Mouse (Mus musculus) midbrain, embryonic 10.5 days (tissue): ENCODE data around the gene Gm10031. TPM values are rescaled to one million over a fixed set of nuclear protein-coding genes. Genes with fewer than 3 reads are reported as not detected.
A peak's percentile ranks its signal among the peaks of the same experiment; 100 is the strongest.

ENCODE experiments used
- DNase-seq: peaks from one replicate; pipeline ENCODE4 v3.0.0-alpha.2; 2017; ENCODE audit warnings: low spot score
- H3K27ac ChIP-seq: fragments of 300-500 bp; sonication (generic); replicated peaks from 2 replicates; pipeline ENCODE4 v1.5.1; 2016; ENCODE audit warnings: mild to moderate bottlenecking
- H3K27me3 ChIP-seq: fragments of 300-500 bp; sonication (generic); 2 replicates; pipeline ENCODE4 v1.6.1; 2016; ENCODE audit warnings: low read depth, mild to moderate bottlenecking; ENCODE audit not compliant: poor library complexity, severe bottlenecking
- H3K36me3 ChIP-seq: fragments of 300-500 bp; sonication (generic); 2 replicates; pipeline ENCODE4 v1.6.1; 2016; ENCODE audit warnings: mild to moderate bottlenecking, moderate library complexity
- H3K4me1 ChIP-seq: fragments of 300-500 bp; sonication (generic); 2 replicates; pipeline ENCODE4 v1.6.1; 2016
- H3K4me3 ChIP-seq: fragments of 300-500 bp; sonication (generic); 2 replicates; pipeline ENCODE4 v1.5.1; 2016; ENCODE audit warnings: mild to moderate bottlenecking, moderate library complexity
- H3K9me3 ChIP-seq: fragments of 300-500 bp; sonication (generic); replicated peaks from 2 replicates; pipeline ENCODE4 v1.6.1; 2016; ENCODE audit warnings: mild to moderate bottlenecking
- WGBS: fragments of 180-500 bp; shearing (Covaris S2); methylation state at CpG from one replicate; pipeline ENCODE4 v1.1.7; 2016; 5-methylcytosine and 5-hydroxymethylcytosine counted together
- polyA plus RNA-seq: library from polyadenylated mRNA; unstranded; fragments of >200 nt; fragmentation: Nextera tagmentation; extraction: Ambion mirVana; gene quantifications from 2 replicates; pipeline ENCODE4 v1.2.1, GENCODE M21; 2016

The Gm10031 gene
- polyA plus RNA-seq, 1 experiment from 2014 or later: 0.35 TPM

DNA sequence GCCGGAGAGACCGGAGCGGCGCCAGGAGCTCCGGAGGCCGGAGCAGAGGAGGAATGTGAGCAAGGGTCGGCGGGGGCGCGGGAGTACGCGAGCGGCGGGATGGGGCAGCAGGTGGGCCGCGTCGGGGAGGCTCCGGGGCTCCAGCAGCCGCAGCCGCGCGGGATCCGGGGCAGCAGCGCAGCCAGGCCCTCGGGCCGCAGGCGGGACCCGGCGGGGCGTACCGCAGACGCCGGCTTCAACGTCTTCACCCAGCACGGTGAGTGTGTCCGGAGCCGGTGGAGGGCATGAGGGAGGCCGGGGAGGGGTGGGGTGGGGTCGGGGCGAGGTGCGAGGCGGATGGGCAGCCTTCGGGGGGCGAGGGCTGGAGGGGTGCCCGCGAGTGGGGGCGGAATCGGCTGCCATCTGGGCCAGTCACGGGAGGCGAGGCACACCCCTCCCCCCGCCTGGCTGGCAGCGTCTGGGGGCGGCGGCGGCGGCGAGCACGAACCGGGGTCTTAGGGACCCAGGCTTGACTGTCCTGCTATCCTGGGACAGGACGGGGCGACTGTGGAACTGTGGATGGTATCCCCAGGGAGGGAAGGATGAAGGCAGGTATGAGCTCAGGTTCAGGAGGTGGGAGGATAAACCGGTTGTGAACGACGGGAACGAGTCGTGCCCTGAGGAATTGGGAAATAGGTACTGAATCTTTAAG lies 35.3 kb downstream of the Gm10031 start:
- Histone ChIP-seq H3K4me1 (peaks cover 21% of the 10 kb centered on the region), H3K9me3 (no peaks in the 10 kb centered on the region), H3K4me3 (peak overlapping the region; percentile 97), H3K36me3 (no peaks in the 10 kb centered on the region), H3K27me3 (no peaks in the 10 kb centered on the region), H3K27ac (peak overlapping the region; percentile 100)
- peak; percentile 68 for DNase-seq
- WGBS: under 1% methylated on average over 65 of the region's 66 CpGs

DNA sequence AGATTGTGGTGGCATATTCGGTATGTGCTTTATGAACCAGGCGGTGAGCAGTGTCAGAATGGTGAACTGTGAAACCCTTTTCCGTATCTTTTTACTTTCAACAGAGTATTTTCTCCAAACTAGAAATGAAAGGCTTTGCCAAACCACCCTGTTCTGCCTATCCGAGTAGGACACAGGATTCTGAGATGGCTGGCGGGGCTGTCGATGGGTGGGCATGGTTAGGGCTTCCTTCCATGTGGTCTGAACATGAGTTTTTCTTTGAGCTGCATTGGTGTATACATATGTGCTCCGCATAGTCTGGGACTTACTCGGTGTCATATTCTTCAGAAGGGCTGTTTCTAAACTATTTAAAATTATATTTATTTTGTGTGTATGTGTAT lies 35.8 kb downstream of the Gm10031 start:
- WGBS: 27% methylated on average over 8 of the region's 8 CpGs
- Histone ChIP-seq H3K27me3 (no peaks in the 10 kb centered on the region), H3K36me3 (no peaks in the 10 kb centered on the region), H3K27ac (peak overlapping the region; percentile 100), H3K4me3 (peak overlapping the region; percentile 97), H3K4me1 (peaks cover 21% of the 10 kb centered on the region), H3K9me3 (no peaks in the 10 kb centered on the region)
- no peak for DNase-seq

DNA sequence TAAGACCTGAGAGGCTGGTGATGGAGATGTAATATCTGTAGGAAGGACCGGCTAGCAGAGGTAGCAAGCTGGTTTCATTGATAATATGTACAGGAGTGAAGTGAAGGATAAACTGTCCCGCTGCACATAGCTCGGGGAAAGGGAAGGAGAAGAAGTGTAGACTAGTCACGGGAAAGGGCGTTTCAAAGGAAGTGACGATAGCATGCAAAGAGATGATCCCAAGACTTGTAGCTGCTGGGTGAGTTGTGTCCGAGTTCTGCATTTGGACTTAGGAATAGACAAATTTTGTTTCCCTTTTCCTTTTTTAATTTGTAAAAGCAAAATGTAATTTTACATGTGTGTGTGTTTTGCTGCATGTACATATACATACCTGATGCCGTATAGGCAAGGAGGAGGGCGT lies 36.7 kb downstream of the Gm10031 start:
- Histone ChIP-seq H3K9me3 (no peaks in the 10 kb centered on the region), H3K4me3 (0 out of 2 replicates have a peak overlapping the region, but pooled peaks have one; percentile 97), H3K27me3 (no peaks in the 10 kb centered on the region), H3K4me1 (peaks cover 21% of the 10 kb centered on the region), H3K27ac (no peak overlapping the region), H3K36me3 (peaks cover 7% of the 10 kb centered on the region; the same call in 1 of the 2 replicates)
- no peak for DNase-seq
- WGBS: 95% methylated on average over 9 of the region's 9 CpGs

DNA sequence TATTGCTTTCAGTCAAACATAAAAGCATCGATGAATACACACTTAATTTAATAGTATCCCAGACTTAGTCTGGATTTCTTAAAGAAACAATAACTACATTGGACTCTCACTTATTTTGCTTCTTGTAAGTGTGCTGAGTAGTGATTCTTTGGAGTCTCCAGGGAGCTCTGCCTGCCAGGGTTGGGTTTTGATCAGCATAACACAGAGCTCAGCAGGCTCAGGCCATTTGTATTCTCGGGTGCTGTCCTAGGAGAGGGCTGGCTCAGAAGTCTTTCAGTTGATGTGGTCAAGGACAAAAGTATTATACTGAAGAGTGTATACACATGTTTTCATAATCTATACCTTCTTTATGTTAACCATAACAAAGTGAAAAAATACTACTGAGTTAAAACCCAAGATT lies 41.5 kb downstream of the Gm10031 start:
- no peak for DNase-seq
- H3K4me3 ChIP-seq: no peak overlapping the region
- WGBS: 71% methylated on average over 2 of the region's 2 CpGs
- H3K27me3 ChIP-seq: no peaks in the 10 kb centered on the region
- peaks cover 7% of the 10 kb centered on the region for H3K4me1 ChIP-seq
- no peaks in the 10 kb centered on the region for H3K9me3 ChIP-seq
- peaks cover 9% of the 10 kb centered on the region; the same call in 1 of the 2 replicates for H3K36me3 ChIP-seq
- H3K27ac ChIP-seq: no peak overlapping the region

DNA sequence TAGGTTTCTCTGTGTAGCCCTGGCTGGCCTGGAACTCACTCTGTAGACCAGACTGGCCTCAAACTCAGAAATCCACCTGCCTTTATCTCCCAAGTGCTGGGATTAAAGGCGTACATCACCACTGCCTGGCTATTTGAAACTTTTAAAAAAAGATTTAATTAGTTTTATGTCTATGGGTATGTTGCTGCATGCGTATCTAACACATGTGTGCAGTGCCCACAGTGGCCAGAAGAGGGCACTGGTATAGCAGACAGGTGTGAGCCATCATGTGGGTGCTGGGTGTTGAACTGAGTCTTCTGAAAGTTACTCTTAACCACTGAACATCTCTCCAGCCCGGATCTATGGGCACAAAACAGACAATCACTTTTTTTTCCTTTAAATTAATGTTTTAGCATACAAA lies 42.3 kb downstream of the Gm10031 start:
- no peak overlapping the region for H3K4me3 ChIP-seq
- peaks cover 9% of the 10 kb centered on the region; the same call in 1 of the 2 replicates for H3K36me3 ChIP-seq
- no peaks in the 10 kb centered on the region for H3K9me3 ChIP-seq
- DNase-seq: no peak
- no peak overlapping the region for H3K27ac ChIP-seq
- H3K27me3 ChIP-seq: no peaks in the 10 kb centered on the region
- WGBS: 95% methylated on average over 3 of the region's 3 CpGs
- H3K4me1 ChIP-seq: 0 out of 2 replicates have a peak, but pooled peaks cover 2% of the 10 kb centered on the region

DNA sequence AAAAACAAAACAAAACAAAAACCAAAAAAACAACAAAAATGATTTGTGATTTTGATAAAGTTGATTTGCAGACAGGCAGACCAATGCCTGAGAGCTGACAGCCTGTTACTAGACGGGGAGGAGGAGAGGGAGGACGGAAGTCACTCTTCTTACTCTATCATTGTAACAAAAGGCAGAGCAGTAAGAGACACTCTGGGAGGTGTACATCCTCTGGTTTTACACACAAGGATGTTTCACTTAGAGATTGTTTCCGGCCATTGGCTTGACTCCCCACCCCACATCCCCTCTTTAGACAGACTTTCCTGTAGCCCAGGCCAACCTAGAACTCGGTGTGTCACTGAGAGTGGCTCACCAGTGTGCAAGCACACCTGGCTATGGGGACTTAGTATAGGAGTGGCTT lies 45.8 kb downstream of the Gm10031 start:
- no peak for DNase-seq
- Histone ChIP-seq H3K27ac (no peak overlapping the region), H3K9me3 (no peaks in the 10 kb centered on the region), H3K4me1 (no peaks in the 10 kb centered on the region), H3K36me3 (peaks cover 9% of the 10 kb centered on the region; the same call in 1 of the 2 replicates), H3K4me3 (no peak overlapping the region), H3K27me3 (no peaks in the 10 kb centered on the region)
- WGBS: 86% methylated on average over 4 of the region's 4 CpGs

DNA sequence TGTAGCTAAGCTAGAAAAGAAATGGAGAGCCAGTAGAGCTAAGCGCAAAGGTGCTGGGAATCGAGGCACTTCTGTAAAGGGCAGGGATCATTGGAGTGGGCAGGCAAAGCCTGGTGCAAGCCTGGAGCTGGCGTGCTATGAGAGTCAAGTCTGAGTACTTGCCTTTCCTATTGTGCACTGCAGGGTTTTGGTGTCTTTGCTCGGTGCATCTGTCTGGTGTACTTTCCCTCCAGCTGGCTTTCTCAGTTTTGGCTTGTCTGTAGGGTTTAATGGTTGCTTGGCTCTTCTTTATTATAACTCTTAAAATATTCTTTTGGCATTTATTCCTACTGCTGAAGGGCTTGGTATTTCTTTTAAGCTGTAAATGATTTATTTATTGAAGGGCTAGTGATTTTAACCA lies 49.1 kb downstream of the Gm10031 start:
- no peaks in the 10 kb centered on the region for H3K27me3 ChIP-seq
- 81% methylated on average over 4 of the region's 4 CpGs for WGBS
- no peak overlapping the region for H3K4me3 ChIP-seq
- H3K4me1 ChIP-seq: no peaks in the 10 kb centered on the region
- no peaks in the 10 kb centered on the region for H3K9me3 ChIP-seq
- no peaks in the 10 kb centered on the region for H3K36me3 ChIP-seq
- H3K27ac ChIP-seq: no peak overlapping the region
- no peak for DNase-seq

Other genes starting within 250 kb of the Gm10031 start
- gene Tdrd5, start 220.3 kb upstream of the Gm10031 start, polyA plus RNA-seq: 0.21 TPM in 1 of 2 replicates, not detected in the other
- 0.04 TPM in 1 of 2 replicates, not detected in the other for gene Nphs2, start 213.3 kb upstream of the Gm10031 start, polyA plus RNA-seq
- 756 and 885 TPM in 2 replicates for gene Gm2000, start 158.0 kb upstream of the Gm10031 start, polyA plus RNA-seq
- gene Axdnd1, start 102.9 kb upstream of the Gm10031 start, polyA plus RNA-seq: 0.09 and 0.12 TPM in 2 replicates
- 26.3 and 29.4 TPM in 2 replicates for gene Soat1, start 49.7 kb upstream of the Gm10031 start, polyA plus RNA-seq
- gene Abl2, start 34.8 kb downstream of the Gm10031 start, polyA plus RNA-seq: 4.7 and 5.3 TPM in 2 replicates
- 6.1 and 6.9 TPM in 2 replicates for gene Tor3a, start 150.3 kb downstream of the Gm10031 start, polyA plus RNA-seq
- gene Fam20b, start 195.1 kb downstream of the Gm10031 start, polyA plus RNA-seq: 16.6 and 19.9 TPM in 2 replicates